Mouse (Mus musculus) spleen, postnatal 10 days (tissue): ENCODE results near the gene Car8.
"Not testable (repeated sequence)": the region's sequence is repeated elsewhere in the genome, so short reads cannot be mapped to it uniquely, and the experiment has no call there.

Experiments
- DNase-seq, 2 experiments: peaks; one replicate each; pipeline ENCODE4 v3.0.0; 2021 to 2022; ENCODE audit warnings: low spot score in 2 of 2

Car8 gene

DNA sequence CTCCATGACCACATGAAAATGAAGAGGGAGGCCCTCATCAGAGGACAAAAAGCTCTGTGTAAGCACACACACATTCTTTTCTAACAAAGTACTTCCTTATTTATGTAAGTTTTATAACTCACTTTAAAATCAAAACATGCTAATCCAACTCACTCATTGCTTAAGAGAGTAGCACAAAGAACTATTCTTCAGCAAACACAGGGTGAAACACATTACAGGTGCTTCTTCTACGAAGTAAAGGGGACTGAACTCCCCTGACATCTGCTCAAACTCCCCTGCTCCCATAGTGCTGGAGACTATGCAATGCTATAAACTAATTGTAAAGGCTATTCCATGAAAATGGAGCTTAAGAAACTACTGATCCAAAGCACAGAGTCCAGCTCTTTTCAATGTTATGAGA is 35.5 kb downstream of the Car8 start:
- no peak for DNase-seq

DNA sequence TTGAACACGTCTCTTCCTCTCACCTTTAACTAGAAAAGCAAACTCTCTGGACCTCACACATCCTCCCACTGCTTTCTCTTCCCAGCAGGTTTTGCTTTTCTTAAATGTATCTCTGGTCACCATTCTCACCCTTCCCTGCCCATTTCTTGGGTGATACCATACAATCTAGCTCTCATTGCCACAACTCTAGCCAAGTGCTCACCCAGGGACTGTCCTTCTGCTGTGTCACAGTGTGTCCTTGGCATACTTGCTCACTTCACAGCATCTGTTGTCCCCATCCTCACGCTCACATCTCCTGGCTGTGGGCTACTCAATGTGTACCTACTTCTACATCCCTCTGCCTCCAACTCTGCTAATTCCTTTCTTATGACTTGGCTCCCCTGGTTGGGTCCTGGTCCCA is 37.2 kb downstream of the Car8 start:
- no peak for DNase-seq

DNA sequence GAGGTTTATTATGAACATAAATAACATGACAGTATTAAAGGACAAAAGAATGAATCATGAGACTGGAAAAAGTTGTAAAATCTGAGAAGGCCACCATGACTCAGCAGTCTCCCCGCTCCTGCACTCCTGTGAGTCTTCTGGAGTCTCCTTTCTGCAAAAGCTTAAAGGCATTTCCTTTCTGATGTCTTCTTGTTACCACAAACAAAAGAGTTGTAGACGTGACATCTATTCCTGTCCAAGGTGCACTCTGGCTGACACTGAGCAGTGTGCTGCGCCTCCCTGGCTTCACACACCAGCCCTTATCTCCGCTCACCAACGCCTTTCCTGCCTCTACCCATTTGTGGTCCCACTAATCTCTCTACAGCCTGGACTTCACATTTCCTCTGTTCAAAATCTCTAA is 38.8 kb downstream of the Car8 start:
- DNase-seq = no peak

DNA sequence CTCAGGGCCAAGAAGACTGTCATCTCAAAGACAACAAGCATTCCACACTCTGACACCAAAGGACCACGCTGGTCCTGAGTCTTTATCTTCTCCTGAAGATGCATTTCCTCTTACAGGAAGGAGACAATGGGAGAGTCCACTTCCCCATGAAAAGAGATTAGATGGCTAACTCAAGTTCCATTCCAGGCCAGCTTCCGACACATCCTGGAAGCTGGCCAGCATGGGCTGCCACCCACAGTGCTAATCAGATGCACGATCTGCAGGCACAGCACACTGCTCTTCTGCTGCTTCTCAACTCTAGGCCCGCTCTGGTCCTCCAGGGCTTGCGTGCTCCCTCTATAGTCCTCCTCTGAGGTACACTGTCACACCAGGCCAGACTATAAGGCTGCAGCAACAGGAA is 40.8 kb downstream of the Car8 start:
- no peak for DNase-seq

DNA sequence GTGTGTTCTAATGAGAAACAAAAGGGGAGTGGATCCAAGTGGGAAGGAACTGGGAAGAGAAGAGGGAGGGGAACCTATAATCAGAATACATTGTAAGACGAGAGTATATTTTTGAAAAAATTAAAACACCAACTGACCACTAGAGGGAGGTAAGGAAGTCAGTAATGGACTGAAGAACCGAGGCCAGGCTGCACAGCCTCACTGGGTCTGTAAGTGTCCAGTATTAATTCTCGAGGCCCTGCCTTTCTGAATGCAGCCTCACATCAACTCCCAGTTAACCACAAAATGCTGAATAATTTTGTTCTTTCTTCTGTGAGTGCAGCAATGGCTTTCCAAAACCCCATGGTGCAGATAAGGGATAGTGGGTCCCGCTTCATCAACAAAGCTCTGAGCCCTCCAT is 48.4 kb downstream of the Car8 start:
- no peak for DNase-seq

DNA sequence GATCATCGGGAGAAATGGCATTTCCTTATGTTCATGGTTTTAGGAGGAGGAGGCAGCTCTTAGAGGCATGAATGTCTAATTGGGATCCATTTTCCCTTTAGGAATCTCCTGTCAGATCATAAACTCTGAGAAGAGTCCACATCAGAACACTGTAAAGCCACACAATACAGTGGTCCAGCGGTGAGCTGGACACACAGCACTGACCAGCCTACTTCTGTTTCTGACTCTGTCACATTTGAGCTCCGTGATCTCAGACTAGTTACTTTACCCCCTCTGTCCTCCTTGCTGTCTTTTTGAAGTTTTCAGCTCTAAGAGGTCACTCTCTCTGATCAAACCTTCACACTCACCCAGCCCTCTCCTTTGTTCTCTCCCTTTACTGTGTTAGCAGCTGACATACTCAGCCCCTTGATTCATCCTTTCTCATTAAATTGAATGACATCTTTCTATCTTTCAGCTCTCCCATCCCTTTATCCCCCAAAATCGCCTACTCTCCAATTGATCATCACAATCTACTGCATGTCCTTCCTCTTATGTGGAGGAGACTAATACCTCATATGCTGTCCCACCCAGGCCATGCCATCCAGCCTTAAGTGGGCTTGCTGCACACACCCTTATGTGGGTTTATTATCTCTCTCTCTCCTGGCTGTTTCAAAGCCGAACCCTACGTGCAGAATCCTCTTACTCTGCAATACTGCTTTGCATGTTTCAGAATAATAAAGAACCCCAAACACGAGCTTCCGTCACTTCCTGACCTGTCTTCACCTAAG is 51.7 kb downstream of the Car8 start:
- no peak for DNase-seq

DNA sequence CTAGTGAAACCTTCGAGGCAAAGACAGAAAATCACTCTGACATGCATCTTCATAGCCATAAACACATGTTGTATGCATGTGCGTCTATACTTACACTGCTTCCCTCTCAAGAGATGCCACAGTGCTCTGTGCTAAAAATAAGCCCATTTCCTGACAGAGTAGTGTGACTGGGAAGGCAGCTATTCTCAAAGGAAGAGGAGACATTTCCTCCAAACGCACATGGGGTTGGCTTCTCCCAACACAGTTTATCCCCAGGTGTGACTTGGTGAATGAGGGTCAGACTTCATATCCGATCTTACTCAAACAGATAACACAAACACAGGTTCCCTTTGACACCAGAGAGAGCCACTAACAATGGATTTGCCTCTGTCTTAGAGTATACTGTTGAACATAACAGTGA is 58.3 kb downstream of the Car8 start:
- DNase-seq = no peak

DNA sequence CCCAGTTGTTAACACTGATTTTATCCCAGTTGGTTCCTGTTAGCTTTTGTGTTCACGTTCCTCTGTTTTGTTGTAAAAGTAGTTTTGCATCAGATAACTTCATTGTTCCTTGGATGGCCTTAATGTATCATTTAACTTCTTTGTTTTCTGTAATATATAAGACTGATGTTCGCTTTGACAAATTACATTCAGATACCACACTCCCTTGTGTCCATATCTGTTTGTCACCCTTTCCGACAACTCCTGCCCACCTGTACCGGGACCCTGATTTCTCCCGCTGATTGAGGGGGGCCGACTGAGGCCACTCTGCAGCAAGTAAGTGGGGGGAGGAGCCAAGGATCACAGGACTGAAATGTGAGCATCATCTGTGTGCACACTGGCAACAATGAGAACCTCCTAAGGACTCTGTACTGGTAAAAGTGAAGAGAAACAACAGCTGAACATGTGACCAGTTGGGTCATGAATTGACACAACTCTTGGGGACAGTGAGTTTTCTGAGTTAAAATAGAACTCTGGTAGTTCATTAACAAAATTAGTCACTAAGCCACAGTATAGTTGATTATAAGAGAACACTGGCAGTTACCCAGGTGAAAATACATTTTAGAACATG is 84.1 kb downstream of the Car8 start:
- DNase-seq = no peak

DNA sequence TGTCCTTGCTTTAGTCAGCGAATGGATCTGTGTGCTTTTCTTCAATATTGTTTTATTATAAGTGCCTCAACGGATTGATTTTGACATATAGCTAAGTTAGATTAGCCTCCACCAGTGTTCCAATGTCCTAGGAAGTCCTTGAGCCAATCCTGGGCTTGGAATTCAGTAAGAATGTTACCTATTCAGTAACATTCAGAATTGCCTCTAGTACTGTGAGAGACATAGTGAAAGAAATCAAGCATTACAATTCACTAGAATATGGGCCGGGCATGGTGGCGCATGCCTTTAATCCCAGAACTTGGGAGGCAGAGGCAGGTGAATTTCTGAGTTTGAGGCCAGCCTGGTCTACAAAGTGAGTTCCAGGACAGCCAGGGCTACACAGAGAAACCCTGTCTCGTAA is 84.9 kb downstream of the Car8 start:
- not testable (repeated sequence) for DNase-seq

DNA sequence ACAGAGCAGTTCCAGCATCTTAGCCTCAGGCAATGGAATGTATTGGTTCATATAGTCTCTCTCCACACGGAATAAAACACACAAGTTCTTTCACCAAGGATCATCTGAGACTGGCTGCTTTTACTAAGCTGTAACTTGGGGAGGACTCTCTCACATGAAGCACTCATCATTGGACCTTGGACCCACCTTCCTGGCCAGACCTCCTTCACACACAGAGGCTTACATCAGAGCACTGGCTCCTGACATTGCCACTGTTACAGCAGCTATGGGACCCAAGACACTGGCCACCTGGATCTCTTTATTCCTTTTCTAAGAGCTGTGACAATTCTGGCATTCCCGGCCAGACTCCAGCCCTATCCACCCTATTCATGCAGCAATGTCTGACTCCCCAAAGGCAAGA is 101.4 kb downstream of the Car8 start:
- no peak for DNase-seq

DNA sequence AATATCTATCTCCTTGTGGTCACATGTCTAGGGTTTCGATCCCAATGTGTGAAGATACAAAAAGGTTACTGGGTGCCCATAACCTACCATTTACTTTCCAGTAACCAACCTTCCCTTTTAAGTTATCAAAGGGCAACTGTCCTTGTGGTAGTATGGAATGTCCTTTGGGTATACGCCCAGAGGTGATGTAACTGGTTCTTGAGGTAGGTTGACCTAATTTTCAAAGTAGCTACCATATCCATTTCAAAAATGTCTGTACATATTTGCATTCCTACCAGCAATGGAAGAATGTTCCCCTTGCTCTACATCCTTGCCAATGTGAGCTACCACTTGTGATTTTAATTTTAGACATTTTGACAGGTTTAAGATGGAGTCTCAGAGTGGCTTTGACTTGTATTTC is 106.8 kb downstream of the Car8 start:
- DNase-seq = no peak

DNA sequence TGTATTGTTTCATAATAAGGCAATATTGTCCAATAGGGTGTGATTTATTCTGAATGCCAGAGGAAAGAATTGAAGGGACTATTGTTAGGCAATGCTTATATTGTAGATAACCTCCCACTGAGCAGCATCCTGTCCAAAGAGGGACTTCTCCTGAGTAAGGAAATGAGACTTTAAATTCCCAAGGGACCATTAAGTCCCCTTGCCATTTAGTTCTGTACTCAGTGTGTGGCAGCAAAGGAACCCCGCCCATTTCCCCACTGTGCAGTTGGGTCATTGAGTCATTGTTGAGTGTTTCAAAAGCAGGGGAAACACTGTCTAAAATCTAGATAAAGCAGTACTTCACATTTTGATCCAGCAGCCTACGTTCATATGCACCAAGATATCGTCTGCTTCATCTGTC is 125.3 kb downstream of the Car8 start:
- no peak for DNase-seq

DNA sequence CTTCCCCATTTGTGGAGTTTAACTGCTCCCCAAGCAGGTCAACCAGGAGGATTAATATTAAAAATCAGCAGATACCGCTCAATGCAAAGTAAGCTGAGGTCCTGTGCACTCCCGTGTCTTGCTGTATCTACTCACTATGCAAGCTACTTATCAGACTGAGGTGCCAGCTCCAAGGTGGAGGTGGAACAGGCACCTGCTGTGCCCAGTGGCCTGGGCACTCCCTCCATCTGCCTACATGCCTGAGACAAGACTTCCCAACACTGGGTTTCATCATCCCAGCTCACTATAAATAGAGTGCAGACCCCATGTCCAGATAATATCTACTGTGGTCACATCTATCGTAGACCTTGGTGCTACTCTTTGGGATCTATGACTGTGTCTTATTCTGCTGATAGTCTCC is 127.0 kb downstream of the Car8 start:
- DNase-seq = no peak

DNA sequence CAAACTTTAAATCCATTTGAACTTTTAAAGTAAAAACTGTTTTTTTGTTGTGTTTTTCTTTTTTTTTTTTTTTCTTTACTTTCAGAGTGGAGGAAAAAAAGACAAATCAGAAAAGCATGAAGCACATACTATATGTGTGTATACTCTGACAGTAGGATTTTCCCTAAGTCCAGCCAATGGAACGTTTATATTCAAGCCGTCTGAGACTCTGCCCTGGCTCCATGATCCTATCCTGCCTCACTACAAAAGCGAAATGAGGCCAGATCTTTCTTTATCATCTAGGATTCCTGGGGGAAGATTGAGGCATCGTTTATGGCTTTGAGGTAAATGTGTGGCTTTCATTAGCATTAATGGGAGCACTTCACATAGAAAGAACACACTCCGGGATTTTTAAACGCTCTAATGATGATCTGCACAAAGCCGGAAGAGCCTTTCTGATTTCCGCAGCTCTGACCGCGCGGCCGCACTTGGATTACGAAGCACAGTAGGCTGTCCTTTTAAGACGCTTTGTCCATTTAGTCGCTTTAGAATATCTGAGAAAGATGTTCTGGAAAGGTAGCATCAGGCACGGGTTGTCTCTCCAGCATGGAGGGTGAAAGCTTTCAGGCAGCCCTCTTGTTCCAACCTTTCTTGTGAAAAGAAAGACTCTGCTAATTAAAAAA is 128.8 kb downstream of the Car8 start:
- no peak for DNase-seq

DNA sequence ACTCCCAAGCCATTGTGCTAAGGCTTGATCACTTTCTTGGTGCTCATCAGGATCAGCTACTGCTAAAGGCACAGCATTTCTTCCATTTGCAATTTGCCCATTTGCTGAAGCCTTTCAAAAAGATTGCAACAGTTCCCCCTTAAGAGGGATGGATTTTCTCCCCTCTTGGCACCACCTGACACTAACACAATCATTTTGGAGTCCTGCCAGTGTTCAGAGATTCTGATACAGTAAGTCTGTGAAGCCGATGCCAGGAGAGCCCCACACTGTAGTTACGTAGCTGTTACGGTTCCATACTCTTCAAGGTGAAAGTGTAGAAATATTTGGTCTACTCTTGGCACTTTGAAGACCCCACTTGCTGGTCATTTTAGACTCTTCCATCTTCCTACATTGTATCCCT is 137.4 kb downstream of the Car8 start:
- DNase-seq = no peak

DNA sequence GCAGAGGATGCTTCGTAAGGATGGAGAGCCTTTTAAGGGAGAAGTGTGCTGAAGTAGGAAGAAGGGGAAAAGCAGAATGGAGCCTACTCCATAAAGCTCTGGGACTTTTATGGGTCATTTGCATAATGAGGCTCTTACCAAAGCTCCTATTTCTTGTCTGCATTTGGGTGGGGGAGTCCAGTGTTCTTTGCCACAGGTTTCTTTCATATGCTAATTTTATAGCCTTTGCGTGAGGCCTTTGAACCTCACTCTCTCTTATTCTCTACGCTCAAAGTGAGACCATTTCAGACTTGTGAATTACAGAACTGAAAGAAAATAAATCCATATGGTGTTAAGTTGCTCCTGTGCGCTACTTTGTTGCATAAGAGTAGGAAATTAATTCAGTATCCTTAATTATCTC is 140.8 kb downstream of the Car8 start:
- DNase-seq = no peak

DNA sequence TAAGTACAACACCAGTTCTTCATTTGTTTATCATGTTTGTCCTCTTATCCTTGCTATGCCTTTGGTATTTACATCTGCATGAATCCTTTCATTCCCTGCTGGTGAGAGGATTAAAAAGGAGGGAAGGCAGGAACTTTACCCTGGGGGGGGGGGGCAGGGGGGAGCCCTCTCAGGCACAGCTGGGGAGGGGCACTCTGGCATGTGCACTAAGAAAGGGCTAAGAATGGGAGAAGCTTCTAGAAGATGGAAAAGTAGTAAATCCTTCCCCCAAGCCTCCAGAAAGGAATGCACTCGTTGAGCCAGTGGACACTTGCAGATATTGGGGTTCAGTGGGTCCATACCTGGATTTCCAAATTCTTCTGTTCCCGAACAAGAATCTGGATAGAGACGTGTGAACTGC is 141.2 kb downstream of the Car8 start:
- DNase-seq = no peak

DNA sequence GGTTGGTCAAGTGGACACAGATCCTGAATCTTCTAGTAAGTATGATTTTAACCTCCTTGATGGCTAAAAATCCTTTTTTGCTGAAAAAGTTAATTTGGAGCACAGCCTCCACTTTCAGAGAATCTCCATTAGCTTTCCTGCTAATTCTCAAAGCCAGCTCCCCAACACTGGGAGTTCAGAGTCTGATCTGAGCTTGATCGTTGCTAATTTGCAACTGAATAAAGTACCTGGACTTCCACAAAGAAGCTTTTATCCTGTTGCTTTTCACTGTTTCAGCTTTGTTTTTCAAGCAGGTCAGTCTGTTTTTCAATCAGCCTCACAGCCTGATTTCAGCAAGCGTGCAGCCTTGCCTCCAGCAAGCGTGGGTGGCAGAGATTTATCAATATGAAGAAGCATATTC is 145.3 kb downstream of the Car8 start:
- not testable (repeated sequence) for DNase-seq
